Mouse (Mus musculus): ENCODE results near the gene Skint11. TPM values are rescaled to one million over a fixed set of nuclear protein-coding genes. Genes with fewer than 3 reads are reported as not detected.
"Not testable (repeated sequence)": the region's sequence is repeated elsewhere in the genome, so short reads cannot be mapped to it uniquely, and the experiment has no call there.

The Skint11 gene
- total RNA-seq (2021), result not detected
- long read RNA-seq, experiment 1, result 0 reads
- long read RNA-seq, experiment 2, result 0 reads

DNA sequence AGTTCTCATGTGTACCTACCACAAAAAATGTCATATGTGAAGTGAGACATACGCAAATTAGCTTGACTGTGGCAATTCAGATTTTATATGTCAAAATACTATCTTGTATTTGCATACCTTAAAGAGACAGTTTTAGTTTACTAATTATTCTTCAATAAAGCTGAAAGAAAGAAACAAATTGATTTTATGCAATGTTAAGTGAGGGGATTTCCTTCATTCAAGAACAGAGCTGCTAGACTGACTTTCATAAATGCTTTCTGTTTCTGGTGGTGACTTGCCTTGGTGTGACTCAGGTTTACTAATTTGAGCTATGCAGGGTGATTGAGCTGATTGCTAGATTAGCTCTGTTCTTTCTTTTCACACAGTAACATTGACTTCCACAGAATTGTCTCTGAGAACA lies at the start of gene Skint11:
Gene Skint11, plus strand, starts transcription at position 301 of the 400 bp plus-strand sequence.
- no peak for DNase-seq

DNA sequence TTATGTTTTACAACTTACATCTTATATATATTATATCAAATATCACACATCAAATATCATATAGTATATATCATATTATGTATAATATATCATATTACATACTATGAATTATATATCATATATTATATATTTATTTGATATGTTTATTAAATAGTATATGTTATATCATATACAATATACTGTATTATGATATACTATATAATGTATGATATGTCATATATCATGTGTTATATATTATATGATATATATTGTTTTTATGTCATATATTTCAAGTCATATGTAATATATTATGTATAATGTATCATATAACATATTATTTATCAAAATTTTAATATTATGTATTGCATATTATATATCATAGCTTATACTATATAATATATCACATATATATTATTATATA lies 2.0 kb upstream of the Skint11 start:
- DNase-seq, result no peak

DNA sequence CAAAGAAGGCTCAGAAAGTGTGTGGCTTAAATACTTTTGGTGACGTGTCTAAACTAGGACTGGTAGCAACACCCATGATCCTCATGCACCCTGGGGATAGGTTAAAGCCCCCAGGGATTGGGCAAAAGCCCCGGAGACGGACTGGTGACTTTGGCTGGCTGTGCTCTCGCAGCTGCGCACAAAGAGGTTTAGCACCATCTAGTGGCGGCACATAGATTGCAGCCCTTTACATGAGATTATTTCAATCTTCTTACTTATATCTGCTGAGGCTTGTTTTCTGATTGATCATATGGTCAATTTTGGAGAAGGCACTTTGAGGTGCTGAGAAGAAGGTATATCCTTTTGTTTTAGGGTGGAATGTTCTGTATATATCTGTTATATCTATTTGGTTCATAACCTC lies 9.7 kb downstream of the Skint11 start:
- peak in 1 of 2 experiments; percentile 2 for DNase-seq

DNA sequence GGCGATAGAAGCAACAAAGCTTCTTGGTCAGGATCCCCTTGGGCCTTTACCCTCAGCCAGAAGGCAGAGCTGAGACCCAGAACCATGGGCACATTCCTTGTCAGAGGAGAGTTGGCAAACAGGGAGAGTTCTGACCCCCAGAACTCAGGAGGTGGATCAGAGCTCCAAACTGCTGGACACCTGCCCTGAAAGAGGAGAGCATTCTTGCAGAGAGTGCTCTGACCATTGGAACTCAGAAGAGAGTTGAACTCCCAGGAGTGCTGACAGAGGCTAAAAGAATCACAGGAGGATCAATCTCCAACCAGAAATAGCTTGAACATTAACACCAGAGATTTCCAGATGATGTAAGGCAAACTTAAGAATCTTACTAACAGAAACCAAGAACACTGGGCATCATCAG lies 93.7 kb downstream of the Skint11 start:
- not testable (repeated sequence) for DNase-seq

Other genes starting within 250 kb of the Skint11 start
- gene Skint5, start 163.9 kb upstream of the Skint11 start, total RNA-seq (2021), result not detected
- gene Trabd2b, start 243.3 kb downstream of the Skint11 start, total RNA-seq (2021), result 1 to 10 TPM; 1.3 to 2.2 TPM